Mouse (Mus musculus) stomach, embryonic 16.5 days (tissue): ENCODE data around the gene Parp9. TPM values are rescaled to one million over a fixed set of nuclear protein-coding genes. Genes with fewer than 3 reads are reported as not detected.
A peak's percentile ranks its signal among the peaks of the same experiment; 100 is the strongest.

ENCODE experiments used
- ATAC-seq: fragments of 200-750 bp; cut with Nextera tagmentation; 2 replicates; pipeline ENCODE4 v1.8.0; 2017; ENCODE audit warnings: moderate number of reproducible peaks, moderate TSS enrichment; ENCODE audit not compliant: insufficient read depth, low FRiP score
- H3K27ac ChIP-seq: fragments of 300-500 bp; sonication (generic); 2 replicates; pipeline ENCODE4 v1.5.1; 2014; ENCODE audit warnings: low read length
- H3K27me3 ChIP-seq: fragments of 300-500 bp; sonication (generic); 2 replicates; pipeline ENCODE4 v1.6.1; 2014; ENCODE audit warnings: low read length, control low read depth, mixed read lengths; ENCODE audit not compliant: control insufficient read depth, insufficient read depth
- H3K36me3 ChIP-seq: fragments of 300-500 bp; sonication (generic); 2 replicates; pipeline ENCODE4 v1.6.1; 2014; ENCODE audit warnings: low read length; ENCODE audit not compliant: control insufficient read depth, insufficient read depth
- H3K4me1 ChIP-seq: fragments of 300-500 bp; sonication (generic); 2 replicates; pipeline ENCODE4 v1.6.1; 2014; ENCODE audit warnings: low read length, control low read depth, mixed read lengths; ENCODE audit not compliant: control insufficient read depth, insufficient read depth
- H3K4me2 ChIP-seq: fragments of 300-500 bp; sonication (generic); 2 replicates; pipeline ENCODE4 v1.6.1; 2014; ENCODE audit warnings: low read depth, low read length, mixed read lengths
- H3K4me3 ChIP-seq: fragments of 300-500 bp; sonication (generic); replicated peaks from 2 replicates; pipeline ENCODE4 v1.5.1; 2014; ENCODE audit warnings: mild to moderate bottlenecking, low read length
- H3K9ac ChIP-seq: fragments of 300-500 bp; sonication (generic); 2 replicates; pipeline ENCODE4 v1.6.1; 2014; ENCODE audit warnings: low read length
- H3K9me3 ChIP-seq: fragments of 300-500 bp; sonication (generic); replicated peaks from 2 replicates; pipeline ENCODE4 v1.6.1; 2016; ENCODE audit warnings: low read length, control low read depth; ENCODE audit not compliant: control insufficient read depth
- WGBS: fragments of 180-500 bp; shearing (Covaris S2); extraction: QIAGEN DNeasy Blood & Tissue Kit; methylation state at CpG from one replicate; pipeline ENCODE4 v1.1.7; 2014; 5-methylcytosine and 5-hydroxymethylcytosine counted together
- polyA plus RNA-seq: library from polyadenylated mRNA; unstranded; fragments of >200 nt; fragmentation: Nextera tagmentation; extraction: Ambion mirVana; gene quantifications from 2 replicates; pipeline ENCODE4 v1.2.1, GENCODE M21; 2015

Gene Parp9
- polyA plus RNA-seq, 1 experiment from 2014 or later, result 10.9 TPM

DNA sequence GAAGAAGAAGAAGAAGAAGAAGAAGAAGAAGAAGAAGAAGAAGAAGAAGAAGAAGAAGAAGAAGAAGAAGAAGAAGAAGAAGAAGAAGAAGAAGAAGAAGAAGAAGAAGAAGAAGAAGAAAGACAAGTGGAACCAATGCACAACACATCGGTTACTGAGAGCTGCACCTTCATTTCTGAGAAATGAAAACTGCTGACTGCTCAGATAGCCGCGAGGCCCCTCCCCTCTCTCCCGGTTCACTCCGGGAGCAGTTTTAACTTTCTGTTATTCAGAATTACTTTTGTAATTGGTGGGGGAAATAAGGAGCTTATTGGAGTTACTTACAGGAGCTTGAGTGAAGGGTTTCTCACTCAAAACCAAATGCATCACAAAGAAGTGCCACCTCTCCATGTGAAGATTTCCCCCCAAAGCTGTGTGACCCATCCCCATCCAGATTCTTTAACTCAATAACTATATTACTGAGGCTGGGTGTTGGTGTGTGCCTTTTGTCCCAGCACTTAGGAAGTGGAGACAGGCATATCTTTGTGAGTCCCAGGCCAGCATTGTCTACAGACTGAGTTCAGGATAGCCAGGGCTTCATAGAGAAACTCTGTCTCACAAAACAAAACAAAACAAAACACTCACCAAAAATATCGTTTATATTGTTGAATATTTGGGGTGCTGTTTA lies 32.3 kb upstream of the Parp9 start:
- no peaks in the 10 kb centered on the region for H3K9me3 ChIP-seq
- 69% methylated on average over 6 of the region's 6 CpGs for WGBS
- no peak overlapping the region for H3K4me3 ChIP-seq
- H3K27me3 ChIP-seq, result no peaks in the 10 kb centered on the region
- no peak overlapping the region for H3K4me2 ChIP-seq
- no peak overlapping the region for H3K9ac ChIP-seq
- ATAC-seq, result no peak
- no peak overlapping the region for H3K27ac ChIP-seq
- no peaks in the 10 kb centered on the region for H3K4me1 ChIP-seq
- H3K36me3 ChIP-seq, result no peaks in the 10 kb centered on the region

DNA sequence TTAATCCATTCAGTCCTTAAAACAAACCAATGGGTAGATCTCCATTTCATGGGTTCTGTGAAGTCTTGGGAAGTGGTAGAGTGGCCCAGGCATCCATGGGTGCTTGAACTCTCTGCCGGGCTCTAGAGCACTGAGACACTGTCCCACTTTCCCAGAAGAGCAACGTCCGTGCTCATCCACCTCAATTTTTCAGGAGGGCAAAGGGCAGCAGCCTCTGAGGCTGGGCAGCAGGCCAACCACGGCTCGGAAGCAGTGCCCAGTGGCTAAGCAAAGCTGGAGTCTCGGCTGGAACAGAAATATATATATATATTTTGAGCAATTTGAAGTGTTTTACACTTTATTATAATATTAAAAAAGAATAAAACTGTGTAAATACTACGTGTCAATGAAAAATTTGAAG lies 31.4 kb upstream of the Parp9 start:
- Histone ChIP-seq H3K27ac (no peak overlapping the region), H3K4me3 (no peak overlapping the region), H3K27me3 (no peaks in the 10 kb centered on the region), H3K9me3 (no peaks in the 10 kb centered on the region), H3K36me3 (no peaks in the 10 kb centered on the region), H3K4me2 (no peak overlapping the region), H3K4me1 (no peaks in the 10 kb centered on the region), H3K9ac (no peak overlapping the region)
- 64% methylated on average over 7 of the region's 7 CpGs for WGBS
- no peak for ATAC-seq

DNA sequence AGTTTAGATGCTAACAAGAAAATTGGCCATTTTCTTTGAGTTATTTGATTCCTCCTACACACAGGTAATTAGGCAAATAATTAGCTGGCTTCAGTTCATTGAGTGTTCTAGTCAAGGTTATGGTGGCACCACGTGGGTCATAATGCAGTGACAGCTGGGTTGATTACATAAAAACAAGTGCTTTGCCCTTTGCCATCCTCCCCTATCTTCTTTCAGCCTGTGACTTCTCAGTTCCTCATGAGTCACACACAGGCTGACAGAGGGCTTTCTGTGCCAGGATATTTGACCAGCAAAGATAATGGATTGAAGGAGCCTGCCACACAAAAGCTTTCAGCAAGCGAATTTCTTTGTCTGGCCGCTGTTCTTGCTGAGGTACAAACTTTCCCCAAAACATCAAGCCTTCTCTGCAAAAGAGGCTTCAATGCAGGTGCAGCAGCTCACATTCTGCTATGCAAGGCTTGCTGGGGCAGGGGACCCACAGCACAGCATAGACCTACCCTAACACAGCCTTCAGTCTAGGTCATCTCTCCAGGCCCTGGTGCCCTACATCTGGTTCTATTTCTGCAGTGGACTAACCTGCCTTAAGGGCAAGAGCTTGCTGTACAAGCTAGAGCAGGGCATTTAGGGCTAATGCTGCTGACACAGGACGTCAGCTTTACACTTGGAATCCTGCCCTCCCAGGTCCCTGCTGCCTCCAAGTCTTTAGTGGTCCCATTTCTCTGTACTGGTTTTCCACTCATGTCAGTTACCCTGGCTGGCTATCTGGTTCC lies 30.7 kb upstream of the Parp9 start:
- no peaks in the 10 kb centered on the region for H3K4me1 ChIP-seq
- no peaks in the 10 kb centered on the region for H3K36me3 ChIP-seq
- H3K9ac ChIP-seq, result no peak overlapping the region
- H3K27me3 ChIP-seq, result no peaks in the 10 kb centered on the region
- no peak overlapping the region for H3K27ac ChIP-seq
- H3K4me2 ChIP-seq, result no peak overlapping the region
- no peaks in the 10 kb centered on the region for H3K9me3 ChIP-seq
- no peak for ATAC-seq
- 43% methylated on average over 4 of the region's 4 CpGs for WGBS
- no peak overlapping the region for H3K4me3 ChIP-seq

- ATAC-seq, result no peak
- Histone ChIP-seq H3K9me3 (no peaks in the 10 kb centered on the region), H3K9ac (no peak overlapping the region), H3K27me3 (no peaks in the 10 kb centered on the region), H3K4me3 (no peak overlapping the region), H3K36me3 (no peaks in the 10 kb centered on the region), H3K27ac (no peak overlapping the region), H3K4me2 (no peak overlapping the region), H3K4me1 (no peaks in the 10 kb centered on the region)
- WGBS, result 56% methylated on average over 3 of the region's 3 CpGs
Measured at GRCm38 (mm10) chr16:35911449-35911848, 26.8 kb upstream of the Parp9 start.

- WGBS, result 92% methylated on average over 1 of the region's 1 CpGs
- Histone ChIP-seq H3K4me2 (no peak overlapping the region), H3K9me3 (no peaks in the 10 kb centered on the region), H3K36me3 (no peaks in the 10 kb centered on the region), H3K27me3 (no peaks in the 10 kb centered on the region), H3K9ac (no peak overlapping the region), H3K27ac (no peak overlapping the region), H3K4me1 (no peaks in the 10 kb centered on the region), H3K4me3 (no peak overlapping the region)
- ATAC-seq, result no peak
Measured at GRCm38 (mm10) chr16:35913526-35913925, 24.7 kb upstream of the Parp9 start.

DNA sequence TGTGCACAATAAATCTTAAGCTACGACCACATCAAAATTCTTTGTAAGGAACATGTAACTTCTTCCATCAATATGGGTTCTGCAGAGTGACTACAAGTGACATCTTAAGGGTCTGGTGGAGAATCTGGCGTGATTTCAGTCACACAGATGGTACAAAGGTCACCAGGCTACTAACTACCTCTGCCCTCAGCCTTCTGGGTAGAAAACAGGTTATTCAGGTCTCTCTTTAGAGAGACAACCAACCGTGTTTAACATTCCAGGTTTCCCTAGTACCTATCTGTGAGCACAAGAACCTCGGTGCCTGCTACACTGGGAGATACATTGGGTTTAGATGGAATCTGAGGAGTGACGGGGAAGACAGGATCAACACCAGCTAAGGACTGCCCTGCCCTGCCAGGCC lies 24.0 kb upstream of the Parp9 start:
- WGBS, result 61% methylated on average over 5 of the region's 5 CpGs
- no peaks in the 10 kb centered on the region for H3K36me3 ChIP-seq
- no peak overlapping the region for H3K9ac ChIP-seq
- no peak overlapping the region for H3K27ac ChIP-seq
- H3K4me3 ChIP-seq, result no peak overlapping the region
- no peak overlapping the region for H3K4me2 ChIP-seq
- no peaks in the 10 kb centered on the region for H3K4me1 ChIP-seq
- ATAC-seq, result peak; percentile 66; the same call in 1 of the 2 replicates
- no peaks in the 10 kb centered on the region for H3K27me3 ChIP-seq
- no peaks in the 10 kb centered on the region for H3K9me3 ChIP-seq

DNA sequence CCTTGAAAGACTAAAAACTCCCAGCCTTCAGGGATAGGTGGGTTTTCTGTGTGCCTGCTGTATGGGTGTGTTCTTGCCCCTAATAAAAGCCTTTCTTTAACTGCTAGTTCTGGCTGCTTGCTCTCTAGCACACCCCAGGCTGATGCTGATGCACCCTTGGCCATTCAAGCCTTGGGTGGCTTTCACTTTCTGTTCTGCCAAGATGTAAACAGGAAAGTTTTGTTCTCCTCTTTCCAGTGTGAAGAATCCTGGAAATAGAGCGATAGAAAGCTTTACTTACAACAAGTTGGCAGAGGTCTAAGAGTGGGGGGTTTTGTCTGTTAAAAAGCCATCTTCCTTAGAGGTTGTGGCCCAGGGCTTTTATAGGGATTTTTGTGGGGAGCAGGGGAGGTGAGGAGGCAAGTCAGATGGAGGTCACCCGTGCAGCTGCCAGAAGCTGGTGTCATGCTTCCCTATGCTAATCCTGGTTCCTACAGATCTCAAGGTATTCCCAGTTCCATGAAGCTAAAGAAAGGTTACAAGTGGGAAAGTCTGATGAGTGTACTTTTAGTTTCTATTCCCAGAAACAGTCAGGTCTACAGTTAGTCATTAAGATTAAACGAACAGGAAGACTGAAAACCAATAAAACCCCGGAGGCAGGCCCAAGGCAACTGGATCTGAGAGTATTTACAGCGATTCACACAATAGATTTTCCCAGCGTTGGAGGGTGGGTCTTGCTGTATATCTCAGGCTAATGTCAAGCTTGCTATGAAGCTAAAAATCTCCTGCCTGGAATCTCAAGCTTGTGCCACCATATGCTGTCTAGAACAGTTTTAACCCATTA lies 19.3 kb upstream of the Parp9 start:
- H3K9ac ChIP-seq, result no peak overlapping the region
- no peaks in the 10 kb centered on the region for H3K9me3 ChIP-seq
- no peak overlapping the region for H3K27ac ChIP-seq
- H3K4me1 ChIP-seq, result no peaks in the 10 kb centered on the region
- no peak for ATAC-seq
- no peaks in the 10 kb centered on the region for H3K27me3 ChIP-seq
- H3K4me3 ChIP-seq, result no peak overlapping the region
- 71% methylated on average over 6 of the region's 6 CpGs for WGBS
- H3K36me3 ChIP-seq, result no peaks in the 10 kb centered on the region
- H3K4me2 ChIP-seq, result no peak overlapping the region

DNA sequence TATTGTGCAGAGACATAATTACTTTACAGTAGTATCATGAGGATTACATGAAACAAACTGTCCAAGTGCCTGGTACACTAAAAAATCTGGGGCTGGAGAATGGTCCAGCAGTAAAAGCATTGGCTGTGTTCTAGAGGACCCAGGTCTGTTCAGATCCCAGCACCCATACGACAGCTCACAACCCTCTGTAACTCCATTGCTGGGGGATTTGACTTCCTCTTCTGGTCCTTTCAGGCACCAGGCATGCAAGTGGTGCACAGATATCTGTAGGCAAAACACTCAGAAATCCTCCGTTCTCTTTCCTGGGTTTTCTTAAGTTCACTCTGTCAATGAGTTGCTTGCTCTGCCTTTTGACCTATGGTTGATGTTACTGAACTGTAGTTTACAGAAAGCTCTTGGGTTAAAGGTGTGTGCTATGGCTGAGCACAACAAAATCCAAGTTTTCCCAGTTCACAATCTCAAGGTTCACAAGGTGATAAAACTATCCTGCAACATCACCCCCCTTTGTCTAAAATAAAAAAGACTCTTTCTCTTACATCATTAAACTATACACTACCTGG lies 16.5 kb upstream of the Parp9 start:
- WGBS, result 78% methylated on average over 2 of the region's 2 CpGs

More for the DNA sequence above, 16.5 kb upstream of the Parp9 start:
- Histone ChIP-seq H3K9me3 (no peaks in the 10 kb centered on the region), H3K4me1 (no peaks in the 10 kb centered on the region), H3K27ac (no peak overlapping the region), H3K9ac (no peak overlapping the region), H3K36me3 (no peaks in the 10 kb centered on the region), H3K27me3 (no peaks in the 10 kb centered on the region), H3K4me3 (no peak overlapping the region), H3K4me2 (no peak overlapping the region)
- ATAC-seq, result no peak
